Mouse (Mus musculus): ENCODE data around the gene Sdk1. TPM values are rescaled to one million over a fixed set of nuclear protein-coding genes. Genes with fewer than 3 reads are reported as not detected.

Sdk1 gene
- polyA plus RNA-seq, 1 experiment from 2014 or later: 2.0 TPM

DNA sequence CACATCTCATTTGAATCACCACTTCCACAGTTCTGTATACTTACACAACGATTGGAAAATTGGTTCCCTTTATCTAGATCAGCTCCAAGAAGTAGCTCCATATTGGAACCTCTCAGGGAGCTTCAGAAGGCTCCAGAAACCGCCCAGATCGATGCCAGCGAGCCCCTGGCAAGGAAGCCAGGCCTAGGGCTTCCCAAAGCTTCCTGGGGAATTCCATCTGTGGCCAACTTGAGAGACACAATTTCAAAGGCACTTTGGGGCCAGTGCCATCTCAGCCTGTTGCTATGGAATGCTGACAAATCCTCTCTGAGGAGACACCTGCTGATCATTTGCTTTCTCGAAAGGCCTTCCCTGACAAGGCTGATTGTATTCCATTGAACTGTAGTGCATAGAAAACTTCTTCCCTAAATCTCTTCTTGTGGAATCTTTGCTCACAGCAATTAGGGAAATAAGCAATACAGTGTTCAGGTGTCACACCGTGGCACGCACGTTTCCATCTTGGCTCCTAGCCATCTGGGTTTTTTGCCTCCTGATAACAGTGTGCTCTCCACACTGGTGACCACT is 595.7 kb downstream of the Sdk1 start:
- H3K4me1 ChIP-seq (ENCODE audit: control insufficient read depth, insufficient read depth, low read depth, low read length): peaks cover 12% of the 10 kb centered on the region
- H3K27me3 ChIP-seq (replicated peaks; ENCODE audit: control insufficient read depth, insufficient read depth, low read length): no peaks in the 10 kb centered on the region
- H3K4me3 ChIP-seq (ENCODE audit: low read length): no peak overlapping the region
- no peak overlapping the region for H3K9ac ChIP-seq (ENCODE audit: low read depth, low read length)
- ATAC-seq: no peak
- H3K9me3 ChIP-seq (ENCODE audit: control insufficient read depth, low read length): no peaks in the 10 kb centered on the region
- H3K36me3 ChIP-seq (ENCODE audit: control insufficient read depth, insufficient read depth, low read length): no peaks in the 10 kb centered on the region
- H3K4me2 ChIP-seq (ENCODE audit: low read length): no peak overlapping the region
- 40% methylated on average over 8 of the region's 8 CpGs for WGBS
- no peak overlapping the region for H3K27ac ChIP-seq (ENCODE audit: low read depth, low read length)

DNA sequence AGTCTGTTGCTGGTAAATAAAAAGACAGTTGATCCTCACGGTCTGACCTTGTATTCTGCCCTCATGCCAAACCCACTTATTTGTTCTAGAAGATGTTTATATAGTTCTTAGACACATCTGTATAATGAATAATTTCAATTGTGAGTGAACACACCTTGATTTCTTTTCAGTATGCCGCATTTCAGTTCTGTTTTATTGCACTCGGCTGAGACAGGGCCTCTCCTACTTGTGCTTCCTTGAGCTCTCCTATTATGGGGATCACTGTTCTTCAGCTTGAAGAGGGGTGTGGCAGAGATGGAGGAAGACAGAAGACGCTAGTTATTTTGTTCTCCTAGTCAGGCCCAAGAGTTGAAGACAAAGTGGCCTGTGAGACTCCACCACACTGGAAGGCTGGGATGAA is 603.4 kb downstream of the Sdk1 start:
- H3K9me3 ChIP-seq (ENCODE audit: control insufficient read depth, low read length): no peaks in the 10 kb centered on the region
- H3K4me2 ChIP-seq (ENCODE audit: low read length): no peak overlapping the region
- no peak for ATAC-seq
- no peaks in the 10 kb centered on the region for H3K27me3 ChIP-seq (replicated peaks; ENCODE audit: control insufficient read depth, insufficient read depth, low read length)
- H3K4me3 ChIP-seq (ENCODE audit: low read length): no peak overlapping the region
- 87% methylated on average over 4 of the region's 4 CpGs for WGBS
- no peak overlapping the region for H3K9ac ChIP-seq (ENCODE audit: low read depth, low read length)
- no peak overlapping the region for H3K27ac ChIP-seq (ENCODE audit: low read depth, low read length)
- H3K36me3 ChIP-seq (ENCODE audit: control insufficient read depth, insufficient read depth, low read length): no peaks in the 10 kb centered on the region
- no peaks in the 10 kb centered on the region for H3K4me1 ChIP-seq (ENCODE audit: control insufficient read depth, insufficient read depth, low read depth, low read length)

DNA sequence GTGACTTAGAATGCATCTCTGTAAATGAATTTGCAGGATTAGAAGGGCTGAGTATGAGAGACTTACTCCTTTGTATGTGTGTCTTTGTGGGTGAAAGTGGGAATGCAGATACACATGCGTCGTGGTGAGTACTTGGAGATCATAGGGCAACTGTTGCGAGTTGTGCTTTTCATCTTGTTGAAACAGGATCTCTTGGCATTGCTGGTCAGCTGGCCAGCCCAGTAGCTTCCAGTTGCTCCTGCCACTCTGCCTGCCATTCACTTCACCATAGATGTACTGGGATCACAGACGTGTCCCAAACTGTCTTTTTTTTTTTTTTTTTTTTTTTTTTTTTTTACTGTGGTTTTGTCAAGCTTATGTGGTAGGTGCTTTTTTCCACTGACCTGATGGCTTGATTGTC is 606.4 kb downstream of the Sdk1 start:
- WGBS: 83% methylated on average over 4 of the region's 4 CpGs
- H3K9ac ChIP-seq (ENCODE audit: low read depth, low read length): no peak overlapping the region
- H3K27me3 ChIP-seq (replicated peaks; ENCODE audit: control insufficient read depth, insufficient read depth, low read length): no peaks in the 10 kb centered on the region
- ATAC-seq: no peak
- no peak overlapping the region for H3K4me2 ChIP-seq (ENCODE audit: low read length)
- no peaks in the 10 kb centered on the region for H3K36me3 ChIP-seq (ENCODE audit: control insufficient read depth, insufficient read depth, low read length)
- H3K4me3 ChIP-seq (ENCODE audit: low read length): no peak overlapping the region
- no peaks in the 10 kb centered on the region for H3K9me3 ChIP-seq (ENCODE audit: control insufficient read depth, low read length)
- H3K4me1 ChIP-seq (ENCODE audit: control insufficient read depth, insufficient read depth, low read depth, low read length): peaks cover 8% of the 10 kb centered on the region
- H3K27ac ChIP-seq (ENCODE audit: low read depth, low read length): no peak overlapping the region

DNA sequence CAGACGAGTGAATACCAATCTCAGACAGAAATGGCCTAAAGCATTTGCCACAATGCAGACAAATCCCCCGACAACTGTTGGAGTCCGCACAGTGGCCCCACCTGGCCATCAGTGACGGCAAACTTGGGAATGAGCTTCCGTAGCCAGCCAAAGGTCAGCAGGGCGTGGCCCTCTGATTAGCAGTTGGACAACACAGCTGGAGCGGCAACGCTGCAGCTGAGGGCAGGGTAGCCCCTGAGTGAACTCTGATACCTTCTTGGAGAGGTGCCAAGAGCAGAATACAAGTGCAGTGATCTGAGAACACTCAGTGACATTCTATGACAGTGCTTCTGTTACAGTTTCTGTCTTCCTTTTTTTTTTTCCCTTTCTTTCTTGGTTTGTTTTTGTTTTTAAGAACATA is 610.9 kb downstream of the Sdk1 start:
- Histone ChIP-seq H3K27ac (ENCODE audit: low read depth, low read length) (no peak overlapping the region), H3K27me3 (replicated peaks; ENCODE audit: control insufficient read depth, insufficient read depth, low read length) (no peaks in the 10 kb centered on the region), H3K4me1 (ENCODE audit: control insufficient read depth, insufficient read depth, low read depth, low read length) (peaks cover 8% of the 10 kb centered on the region), H3K9me3 (ENCODE audit: control insufficient read depth, low read length) (no peaks in the 10 kb centered on the region), H3K36me3 (ENCODE audit: control insufficient read depth, insufficient read depth, low read length) (no peaks in the 10 kb centered on the region), H3K9ac (ENCODE audit: low read depth, low read length) (no peak overlapping the region), H3K4me2 (ENCODE audit: low read length) (no peak overlapping the region), H3K4me3 (ENCODE audit: low read length) (no peak overlapping the region)
- ATAC-seq: no peak
- 34% methylated on average over 8 of the region's 8 CpGs for WGBS

DNA sequence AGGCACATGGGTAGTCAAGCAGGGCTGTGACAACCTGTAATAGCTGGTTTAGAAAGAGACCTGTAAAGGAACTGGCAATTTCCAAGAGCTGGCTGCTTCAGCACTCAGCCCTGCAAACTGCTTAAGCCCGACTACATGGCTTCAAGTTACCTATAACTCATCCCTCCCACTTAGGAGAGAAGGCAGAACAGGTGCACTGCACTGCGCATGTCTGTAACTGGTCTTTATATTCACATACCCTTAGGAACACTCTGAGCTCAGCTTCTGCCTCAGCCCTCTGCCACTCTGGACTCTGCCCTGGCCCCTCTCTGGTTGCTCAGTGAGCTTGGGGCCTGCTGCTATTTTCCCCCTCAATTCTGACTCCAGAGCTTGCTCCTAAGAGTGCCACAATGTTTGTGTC is 615.2 kb downstream of the Sdk1 start:
- H3K4me1 ChIP-seq (ENCODE audit: control insufficient read depth, insufficient read depth, low read depth, low read length): peaks cover 8% of the 10 kb centered on the region

DNA sequence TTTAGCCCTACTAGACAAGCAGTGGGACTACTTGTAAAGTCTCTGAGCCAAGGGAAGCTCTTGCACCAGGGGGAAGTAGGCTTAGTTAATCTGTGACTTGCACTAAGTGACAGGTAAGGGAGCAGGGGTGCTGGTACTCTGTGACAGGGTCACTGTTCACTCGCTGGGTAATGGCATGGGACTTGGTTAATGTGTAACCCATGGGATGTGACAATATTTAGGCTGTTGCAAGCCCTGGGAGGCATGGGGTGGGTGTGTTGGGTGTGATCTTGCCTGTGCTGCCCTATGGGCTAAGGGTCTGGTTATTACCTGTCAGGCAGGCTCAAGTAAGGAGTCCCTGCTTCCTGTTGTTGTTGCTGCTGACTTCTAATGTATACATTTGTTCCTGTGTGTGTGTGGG is 616.5 kb downstream of the Sdk1 start:
- Histone ChIP-seq H3K4me3 (ENCODE audit: low read length) (no peak overlapping the region), H3K27ac (ENCODE audit: low read depth, low read length) (no peak overlapping the region), H3K9ac (ENCODE audit: low read depth, low read length) (no peak overlapping the region), H3K36me3 (ENCODE audit: control insufficient read depth, insufficient read depth, low read length) (no peaks in the 10 kb centered on the region), H3K4me2 (ENCODE audit: low read length) (no peak overlapping the region), H3K9me3 (ENCODE audit: control insufficient read depth, low read length) (no peaks in the 10 kb centered on the region), H3K4me1 (ENCODE audit: control insufficient read depth, insufficient read depth, low read depth, low read length) (no peaks in the 10 kb centered on the region), H3K27me3 (replicated peaks; ENCODE audit: control insufficient read depth, insufficient read depth, low read length) (no peaks in the 10 kb centered on the region)
- ATAC-seq: no peak
- WGBS: 79% methylated on average over 1 of the region's 1 CpGs

More for the DNA sequence above, 615.2 kb downstream of the Sdk1 start:
- Histone ChIP-seq H3K9me3 (ENCODE audit: control insufficient read depth, low read length) (no peaks in the 10 kb centered on the region), H3K36me3 (ENCODE audit: control insufficient read depth, insufficient read depth, low read length) (no peaks in the 10 kb centered on the region), H3K4me3 (ENCODE audit: low read length) (no peak overlapping the region), H3K9ac (ENCODE audit: low read depth, low read length) (no peak overlapping the region), H3K4me2 (ENCODE audit: low read length) (no peak overlapping the region), H3K27ac (ENCODE audit: low read depth, low read length) (no peak overlapping the region), H3K27me3 (replicated peaks; ENCODE audit: control insufficient read depth, insufficient read depth, low read length) (no peaks in the 10 kb centered on the region)
- no peak for ATAC-seq
- 72% methylated on average over 2 of the region's 2 CpGs for WGBS

DNA sequence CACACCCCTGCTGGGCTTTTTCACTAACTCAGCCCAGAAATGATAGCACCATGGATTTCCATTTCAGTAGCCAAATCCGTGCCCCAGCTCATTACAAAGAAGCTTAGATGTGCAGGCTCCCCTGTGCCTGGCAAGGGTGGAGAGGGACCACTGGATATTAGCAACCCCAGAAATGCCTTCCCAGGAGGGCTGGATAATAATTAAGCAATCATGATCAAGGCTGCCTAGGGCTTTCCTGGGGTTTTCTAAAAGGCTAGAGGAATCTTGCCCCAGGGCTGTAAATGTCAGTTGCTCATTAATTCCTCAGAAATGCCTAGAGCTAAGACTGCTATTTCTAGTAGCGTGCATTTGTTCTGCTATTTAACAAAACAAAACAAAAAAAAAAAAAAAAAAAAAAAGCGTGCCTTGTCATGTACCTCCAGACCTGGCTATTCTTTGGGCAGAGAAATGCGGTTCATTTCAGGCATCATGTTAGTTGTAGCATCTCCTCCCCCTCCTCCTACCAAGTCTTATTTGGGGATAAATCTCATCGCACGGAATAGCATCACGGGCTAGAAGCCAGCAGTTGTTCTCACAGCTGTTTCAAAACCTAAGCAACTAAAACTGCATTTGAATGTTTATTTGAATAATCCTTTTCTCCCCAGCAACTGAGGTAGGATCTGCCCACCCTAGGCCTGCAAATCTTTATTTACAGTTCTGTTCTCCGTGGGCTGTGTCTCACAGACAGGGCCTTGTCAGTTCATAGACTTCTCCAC is 617.3 kb downstream of the Sdk1 start:
- no peak overlapping the region for H3K4me3 ChIP-seq (ENCODE audit: low read length)
- no peaks in the 10 kb centered on the region for H3K27me3 ChIP-seq (replicated peaks; ENCODE audit: control insufficient read depth, insufficient read depth, low read length)
- H3K9ac ChIP-seq (ENCODE audit: low read depth, low read length): no peak overlapping the region
- H3K27ac ChIP-seq (ENCODE audit: low read depth, low read length): no peak overlapping the region
- no peak for ATAC-seq
- no peak overlapping the region for H3K4me2 ChIP-seq (ENCODE audit: low read length)
- H3K9me3 ChIP-seq (ENCODE audit: control insufficient read depth, low read length): no peaks in the 10 kb centered on the region
- H3K4me1 ChIP-seq (ENCODE audit: control insufficient read depth, insufficient read depth, low read depth, low read length): no peaks in the 10 kb centered on the region
- H3K36me3 ChIP-seq (ENCODE audit: control insufficient read depth, insufficient read depth, low read length): no peaks in the 10 kb centered on the region
- 25% methylated on average over 7 of the region's 8 CpGs for WGBS

DNA sequence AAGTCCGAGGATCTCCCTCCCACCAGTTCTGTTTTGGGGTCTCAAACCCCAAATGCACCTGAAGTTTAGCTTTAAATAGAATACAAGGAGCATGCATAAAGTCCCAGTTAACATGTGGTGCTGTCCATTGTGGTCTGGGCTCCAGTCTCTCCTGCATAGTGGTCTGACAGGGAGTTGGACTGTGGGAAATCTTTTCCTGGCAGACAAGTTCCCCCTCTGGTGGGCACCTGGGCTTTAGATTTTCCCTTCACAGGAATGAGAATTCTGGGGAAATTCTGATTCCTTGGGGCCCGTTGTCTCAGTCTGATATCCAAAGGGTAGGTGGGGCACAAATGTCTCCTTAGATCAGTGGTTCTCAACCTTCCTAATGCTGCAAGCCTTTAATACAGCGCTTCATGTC is 624.8 kb downstream of the Sdk1 start:
- no peak for ATAC-seq
- no peak overlapping the region for H3K4me2 ChIP-seq (ENCODE audit: low read length)
- no peaks in the 10 kb centered on the region for H3K27me3 ChIP-seq (replicated peaks; ENCODE audit: control insufficient read depth, insufficient read depth, low read length)
- H3K4me1 ChIP-seq (ENCODE audit: control insufficient read depth, insufficient read depth, low read depth, low read length): no peaks in the 10 kb centered on the region
- no peaks in the 10 kb centered on the region for H3K9me3 ChIP-seq (ENCODE audit: control insufficient read depth, low read length)
- no peak overlapping the region for H3K27ac ChIP-seq (ENCODE audit: low read depth, low read length)
- no peak overlapping the region for H3K4me3 ChIP-seq (ENCODE audit: low read length)
- WGBS: 84% methylated on average over 3 of the region's 3 CpGs
- H3K36me3 ChIP-seq (ENCODE audit: control insufficient read depth, insufficient read depth, low read length): no peaks in the 10 kb centered on the region
- H3K9ac ChIP-seq (ENCODE audit: low read depth, low read length): no peak overlapping the region

DNA sequence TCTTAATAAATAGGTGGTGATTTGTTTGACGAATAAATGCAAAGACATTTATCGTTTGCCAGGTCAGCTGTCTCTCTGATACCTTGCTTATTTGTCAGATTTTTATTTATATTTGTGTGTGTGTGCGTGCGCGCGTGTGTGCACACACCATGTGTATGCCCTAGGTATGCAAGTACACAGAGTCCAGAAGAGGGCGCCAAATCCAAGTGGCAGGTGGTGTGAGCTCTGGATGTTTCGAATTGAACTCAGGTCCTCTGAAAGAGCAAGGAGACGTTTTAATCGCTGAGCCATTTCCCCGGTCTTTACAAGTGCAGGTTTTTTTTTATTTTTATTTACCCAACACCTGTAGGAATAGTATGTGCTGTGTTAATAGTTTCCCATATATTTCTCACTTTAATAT is 632.5 kb downstream of the Sdk1 start:
- no peak overlapping the region for H3K9ac ChIP-seq (ENCODE audit: low read depth, low read length)
- WGBS: 95% methylated on average over 11 of the region's 11 CpGs
- H3K4me3 ChIP-seq (ENCODE audit: low read length): no peak overlapping the region
- no peak overlapping the region for H3K27ac ChIP-seq (ENCODE audit: low read depth, low read length)
- H3K27me3 ChIP-seq (replicated peaks; ENCODE audit: control insufficient read depth, insufficient read depth, low read length): no peaks in the 10 kb centered on the region
- no peaks in the 10 kb centered on the region for H3K4me1 ChIP-seq (ENCODE audit: control insufficient read depth, insufficient read depth, low read depth, low read length)
- H3K4me2 ChIP-seq (ENCODE audit: low read length): no peak overlapping the region
- H3K36me3 ChIP-seq (ENCODE audit: control insufficient read depth, insufficient read depth, low read length): no peaks in the 10 kb centered on the region
- ATAC-seq: no peak
- no peaks in the 10 kb centered on the region for H3K9me3 ChIP-seq (ENCODE audit: control insufficient read depth, low read length)

Data from hindbrain, embryonic 16.5 days (tissue).